Mouse (Mus musculus) retina, adult 2 months (tissue): ENCODE results near the gene Pak3.
A peak's percentile ranks its signal among the peaks of the same experiment; 100 is the strongest.

Source experiments
- DNase-seq: peaks from one replicate; pipeline ENCODE4 v3.0.0-alpha.2; 2012; ENCODE audit warnings: low read depth, low spot score

The Pak3 gene

DNA sequence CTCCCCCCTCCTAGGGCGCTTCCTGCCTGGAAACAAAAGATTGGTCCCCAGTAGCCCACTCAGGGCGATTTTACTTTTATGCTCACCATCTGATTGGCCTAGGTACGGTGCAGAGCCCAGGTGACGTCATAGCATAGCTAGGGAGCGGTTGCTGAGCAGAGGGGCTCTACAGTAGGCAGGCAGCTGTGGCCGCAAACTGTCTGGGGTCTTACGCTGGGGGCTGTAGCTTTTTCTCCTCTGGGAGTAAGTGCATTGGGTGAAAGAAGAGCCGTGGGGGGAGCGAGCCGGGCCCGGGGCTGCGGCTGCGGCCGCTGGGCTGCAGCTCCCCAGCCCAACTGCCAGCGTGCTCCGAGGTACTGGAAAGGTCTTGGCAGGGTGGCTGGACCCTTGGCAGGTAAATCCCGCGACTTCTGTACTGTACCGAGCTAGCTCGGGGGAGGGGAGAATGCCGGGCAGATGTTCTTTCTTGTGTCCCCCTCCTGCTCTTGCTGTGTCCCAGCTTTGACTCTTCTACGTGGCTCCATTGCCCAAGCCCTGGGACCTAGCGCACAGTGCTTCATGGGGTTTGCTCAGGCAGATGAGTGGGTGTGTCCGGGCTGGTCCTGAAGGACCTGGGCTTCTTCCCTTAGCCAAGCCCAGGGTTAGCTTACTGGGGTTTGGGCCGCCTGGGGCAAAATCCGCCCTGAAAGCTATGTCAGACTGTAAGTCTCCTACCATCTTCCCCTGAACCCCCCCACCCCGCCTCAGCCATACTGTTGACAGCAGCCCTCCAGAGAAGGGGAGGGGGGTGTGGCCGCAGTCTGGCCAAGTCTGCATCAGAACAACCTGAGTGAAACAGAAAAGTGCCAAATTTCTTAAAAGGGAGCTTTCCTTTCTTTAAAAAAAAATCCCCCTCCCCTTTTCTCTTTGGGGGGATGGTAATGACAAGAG lies 146.1 kb downstream of the Pak3 start:
- DNase-seq = peak; percentile 22

DNA sequence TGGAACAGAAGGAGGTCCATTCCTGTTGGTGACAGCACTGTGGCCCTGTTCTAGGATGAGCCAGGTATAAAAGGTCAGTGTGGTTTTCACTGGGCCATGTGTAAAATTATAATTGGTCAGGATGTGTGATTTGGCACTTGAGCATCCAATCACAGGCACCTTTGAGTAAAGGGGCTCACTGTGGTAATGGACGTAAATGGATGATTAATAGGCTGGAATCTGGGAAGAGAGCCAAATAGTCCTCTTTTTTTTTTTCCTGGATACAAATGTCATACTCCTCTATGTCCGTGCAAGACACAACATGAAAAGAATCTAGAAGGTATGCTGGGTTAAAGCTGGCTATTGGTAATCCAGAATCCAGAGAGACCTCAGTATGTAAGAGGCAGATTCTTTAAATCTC lies 147.4 kb downstream of the Pak3 start:
- DNase-seq = no peak

DNA sequence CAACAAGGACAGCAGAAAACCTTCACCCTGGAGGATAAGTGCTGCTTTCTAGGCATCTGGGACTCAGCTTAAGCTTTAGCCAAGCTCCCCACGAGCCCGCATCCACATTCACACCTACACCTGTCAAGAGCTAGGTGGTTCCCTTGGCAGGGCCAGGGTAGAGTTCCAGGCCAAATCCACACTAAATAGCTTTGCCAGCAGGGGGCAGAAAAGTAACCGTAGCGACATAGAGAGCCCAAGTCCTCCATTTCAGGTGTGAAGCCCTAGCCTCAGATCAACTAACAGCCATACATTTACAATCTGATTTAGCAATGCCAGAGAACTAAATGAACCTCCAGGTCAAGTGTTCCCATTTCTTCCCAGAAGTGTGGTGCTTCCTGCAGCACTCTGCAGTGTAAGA lies 148.6 kb downstream of the Pak3 start:
- DNase-seq = no peak

DNA sequence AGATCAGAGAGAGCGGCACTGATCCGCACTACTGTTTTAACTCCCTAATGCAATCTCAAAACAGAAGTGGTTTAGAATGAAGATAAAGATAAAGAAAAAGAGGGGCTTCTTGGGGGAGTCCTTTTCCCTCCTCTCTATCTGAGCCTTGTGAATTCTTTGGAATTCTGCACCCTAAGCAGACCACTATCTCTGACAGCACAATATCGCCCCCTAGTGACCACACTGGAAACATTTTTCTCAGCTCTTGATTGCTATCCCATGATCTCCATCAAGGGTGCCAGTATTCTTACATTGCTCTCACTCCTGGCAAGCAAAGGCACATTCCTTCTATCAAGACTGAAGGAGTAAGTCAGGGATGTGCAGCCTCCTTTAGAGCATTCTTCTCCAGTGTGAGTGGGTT lies 149.9 kb downstream of the Pak3 start:
- DNase-seq = peak; percentile 44

DNA sequence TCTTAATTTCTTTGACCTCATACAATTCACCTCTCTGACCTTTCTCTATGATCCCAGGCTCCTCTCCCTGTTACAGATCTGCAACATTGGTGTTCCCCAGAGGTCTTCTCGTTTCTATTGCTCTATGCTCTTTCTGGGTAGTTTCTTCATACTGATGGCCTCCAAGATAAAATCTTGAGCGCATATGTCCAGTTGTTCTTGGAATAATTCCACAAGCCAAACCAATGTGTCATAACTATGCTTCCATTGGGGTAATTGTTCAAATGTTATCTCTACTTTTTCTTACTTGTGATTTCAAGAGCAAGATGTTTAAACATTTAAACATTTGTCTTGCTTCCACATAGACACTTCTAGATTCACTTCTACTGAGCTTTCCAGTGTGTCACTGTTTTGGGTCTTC lies 160.2 kb downstream of the Pak3 start:
- no peak for DNase-seq

DNA sequence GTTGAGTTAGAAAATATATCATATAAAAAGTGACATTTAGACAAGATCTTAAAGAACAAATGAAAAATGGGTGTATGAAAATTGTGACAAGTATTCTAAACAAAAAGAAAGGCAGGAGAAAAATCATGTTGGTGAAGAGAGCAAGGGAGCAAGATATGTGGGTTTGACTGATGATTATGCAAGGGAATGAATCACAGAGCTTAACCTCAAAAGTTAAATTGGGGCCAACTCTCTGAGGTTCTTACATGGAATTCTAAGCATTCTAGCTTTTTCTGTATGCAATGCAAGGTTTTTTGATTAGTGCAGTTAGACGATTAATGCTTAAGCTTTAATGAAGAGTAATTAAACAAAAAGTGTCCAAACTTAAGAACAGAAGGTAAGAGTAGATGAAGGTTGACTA lies 203.9 kb downstream of the Pak3 start:
- no peak for DNase-seq

DNA sequence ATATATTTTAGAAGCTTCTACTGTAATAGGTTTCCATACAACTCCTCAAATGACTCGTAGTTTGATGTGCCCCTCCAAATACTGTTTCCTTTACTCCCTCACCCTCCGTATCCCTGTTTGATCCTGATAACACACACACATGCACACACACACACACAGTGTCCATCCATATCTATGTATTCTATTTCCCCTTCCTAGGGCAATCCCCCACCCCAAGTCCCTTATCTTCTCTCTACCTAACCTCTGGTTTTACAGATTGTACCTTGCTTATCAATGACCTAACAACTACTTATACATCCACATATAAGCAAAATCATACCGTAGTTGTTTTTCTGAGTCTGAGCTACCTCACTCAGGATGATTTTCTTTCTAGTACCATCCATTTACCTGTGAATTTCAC lies 207.0 kb downstream of the Pak3 start:
- DNase-seq = no peak

DNA sequence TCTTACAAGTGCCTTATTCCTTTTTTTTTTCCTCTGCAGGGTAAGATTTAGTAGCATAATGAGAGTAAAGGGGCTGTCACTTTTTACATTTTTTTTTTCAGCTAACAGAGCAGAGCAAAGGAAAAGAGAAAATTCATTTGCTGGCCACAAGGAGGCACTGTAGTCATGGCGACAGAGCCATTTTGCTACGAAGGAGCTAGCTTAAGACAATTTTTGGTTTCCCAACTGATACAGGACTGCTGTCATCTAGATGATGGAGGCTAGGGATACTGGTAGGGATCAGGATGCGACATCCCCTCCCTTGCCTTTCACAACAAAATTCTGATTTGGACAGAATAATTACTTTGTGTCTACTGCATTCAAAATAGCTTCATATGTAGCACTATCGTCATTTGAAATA lies 217.6 kb downstream of the Pak3 start:
- DNase-seq = no peak

DNA sequence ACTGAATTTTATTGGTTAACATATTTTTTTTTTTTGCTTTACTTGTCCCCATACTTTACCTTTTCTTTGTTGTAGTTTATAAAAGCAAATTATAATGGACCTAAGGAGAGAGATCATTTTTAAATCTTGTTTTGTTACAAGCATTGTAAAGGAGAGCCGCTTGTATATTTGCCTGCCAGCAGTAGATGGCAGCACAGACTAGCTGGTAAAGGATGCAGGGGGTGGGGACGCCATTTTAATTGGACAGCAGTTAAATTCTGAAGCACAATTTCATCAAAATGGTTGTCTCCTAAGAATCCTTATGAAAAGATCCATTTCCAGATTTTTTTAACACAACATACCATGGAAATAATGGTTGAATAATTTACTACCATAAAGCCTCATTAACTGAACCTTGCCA lies 220.8 kb downstream of the Pak3 start:
- no peak for DNase-seq

DNA sequence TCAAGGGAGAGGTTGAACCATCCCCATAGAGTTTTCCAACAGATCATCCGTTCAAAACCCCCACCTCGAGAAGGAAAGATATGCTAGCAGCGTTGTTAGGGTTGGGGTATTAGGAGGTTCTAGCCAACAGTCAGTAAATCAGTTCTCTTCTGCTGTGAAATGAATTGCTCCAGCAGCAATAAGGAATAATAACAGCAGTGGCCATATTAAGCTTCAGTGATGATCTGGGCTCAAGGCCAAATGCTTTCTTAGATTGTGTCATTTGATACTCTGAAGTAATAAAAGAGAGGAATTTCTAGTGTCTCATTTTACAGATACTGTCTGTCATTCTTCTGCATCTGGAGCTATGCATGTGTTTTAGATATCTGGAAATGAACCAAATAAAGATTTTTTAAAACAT lies 244.2 kb downstream of the Pak3 start:
- DNase-seq = no peak

DNA sequence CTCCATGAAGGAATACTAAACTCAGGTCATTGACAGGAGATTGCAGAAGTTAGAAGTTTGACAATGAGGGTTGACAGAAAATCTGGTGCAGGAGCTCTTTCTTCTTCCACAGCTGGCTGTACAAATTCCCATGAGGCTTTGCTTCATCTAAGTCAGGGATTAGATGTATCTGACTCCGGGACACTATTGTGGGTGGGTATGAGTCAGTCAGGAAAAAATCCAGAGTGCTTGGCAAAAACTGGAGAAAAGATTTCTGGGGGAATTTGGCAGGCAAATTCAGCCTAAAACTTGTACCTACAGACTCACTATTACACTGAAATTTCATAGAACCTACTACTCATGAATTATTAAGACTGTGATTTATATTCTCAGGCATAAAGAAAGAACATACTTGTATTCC lies 297.6 kb downstream of the Pak3 start:
- no peak for DNase-seq

DNA sequence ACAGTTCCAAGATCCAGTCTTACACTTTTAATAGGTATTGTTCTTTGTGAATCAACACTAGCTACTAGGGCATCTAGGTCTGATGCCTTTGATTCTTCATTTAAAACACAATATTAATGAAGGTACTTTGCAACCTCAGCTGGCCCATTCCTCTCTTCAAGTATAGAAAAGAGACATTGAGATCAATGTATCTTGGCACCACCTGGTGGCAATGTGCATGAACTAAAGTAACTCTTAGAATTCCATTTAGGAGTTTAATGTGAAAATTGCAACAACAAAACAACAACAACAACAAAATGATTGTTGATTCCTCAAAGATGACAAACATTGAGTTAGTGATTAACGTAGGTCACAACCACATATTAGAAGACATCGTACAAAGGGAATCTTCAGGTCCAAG lies 300.6 kb downstream of the Pak3 start:
- no peak for DNase-seq

DNA sequence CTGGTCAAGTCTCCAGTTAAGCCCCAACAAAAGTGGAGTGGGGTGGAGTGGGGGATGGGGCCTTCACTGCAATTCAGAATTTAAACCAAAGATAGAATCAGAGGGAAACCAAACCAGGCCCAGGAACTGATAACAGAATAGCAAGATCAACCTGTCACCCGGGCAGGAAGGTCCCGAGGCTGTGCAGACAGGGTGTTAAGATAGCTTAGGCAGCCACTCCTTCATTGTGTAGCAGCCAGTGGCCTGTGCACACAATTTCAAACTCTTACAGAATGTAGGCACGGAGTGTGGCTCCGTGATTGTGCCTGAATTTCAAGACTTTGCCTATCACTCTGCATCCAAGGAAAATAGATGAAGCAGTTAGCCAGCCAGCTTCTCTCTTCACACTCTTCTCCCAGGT lies 308.1 kb downstream of the Pak3 start:
- no peak for DNase-seq

DNA sequence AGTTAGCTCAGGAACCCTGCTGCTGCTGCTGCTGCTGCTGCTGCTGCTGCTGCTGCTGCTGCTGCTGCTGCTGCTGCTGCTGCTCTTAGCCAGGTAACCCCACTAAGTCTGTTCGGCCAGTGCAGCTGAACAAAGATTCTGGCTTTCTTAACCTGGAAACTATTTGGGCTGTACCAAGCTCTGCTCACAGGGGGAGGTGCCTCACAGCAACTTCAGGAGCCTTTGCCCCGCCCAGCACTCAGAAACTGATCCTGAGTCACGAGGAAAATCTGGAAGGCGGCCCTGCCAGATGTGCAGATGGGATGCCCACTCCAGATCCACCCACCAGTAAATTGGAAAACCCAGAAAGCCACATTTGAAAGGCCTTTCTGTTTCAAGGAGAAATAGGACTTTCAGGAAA lies 308.8 kb downstream of the Pak3 start, which contains the start of gene Capn6:
Gene Capn6 (minus strand): TSS at position 203 of the 400 bp plus-strand sequence.
- DNase-seq = no peak

DNA sequence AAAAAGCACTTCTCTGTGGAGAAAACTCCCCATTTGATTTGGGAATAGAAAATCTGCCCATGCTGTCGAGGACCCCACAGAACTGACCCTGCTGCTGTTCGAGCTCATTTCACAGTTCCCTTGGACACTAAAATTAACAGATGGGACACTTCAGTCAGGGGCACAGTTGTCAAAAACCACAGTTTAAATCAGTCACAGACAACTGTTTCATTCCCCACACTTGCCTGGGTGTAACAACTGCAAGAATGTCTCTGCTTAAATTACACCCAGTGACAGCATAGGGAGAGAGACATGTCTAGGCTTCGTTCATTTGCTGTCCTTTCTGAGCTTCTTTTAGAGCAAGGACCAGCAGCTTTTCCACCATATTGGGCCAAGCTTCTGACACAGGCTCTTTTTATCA lies 328.2 kb downstream of the Pak3 start:
- DNase-seq = no peak
